Mouse (Mus musculus) retina, postnatal 7 days (tissue): ENCODE data around the gene Helt.
A peak's percentile ranks its signal among the peaks of the same experiment; 100 is the strongest.

Experiments
- DNase-seq: peaks from one replicate; pipeline ENCODE4 v3.0.0-alpha.2; 2012; ENCODE audit warnings: low read depth, low spot score

The Helt gene

DNA sequence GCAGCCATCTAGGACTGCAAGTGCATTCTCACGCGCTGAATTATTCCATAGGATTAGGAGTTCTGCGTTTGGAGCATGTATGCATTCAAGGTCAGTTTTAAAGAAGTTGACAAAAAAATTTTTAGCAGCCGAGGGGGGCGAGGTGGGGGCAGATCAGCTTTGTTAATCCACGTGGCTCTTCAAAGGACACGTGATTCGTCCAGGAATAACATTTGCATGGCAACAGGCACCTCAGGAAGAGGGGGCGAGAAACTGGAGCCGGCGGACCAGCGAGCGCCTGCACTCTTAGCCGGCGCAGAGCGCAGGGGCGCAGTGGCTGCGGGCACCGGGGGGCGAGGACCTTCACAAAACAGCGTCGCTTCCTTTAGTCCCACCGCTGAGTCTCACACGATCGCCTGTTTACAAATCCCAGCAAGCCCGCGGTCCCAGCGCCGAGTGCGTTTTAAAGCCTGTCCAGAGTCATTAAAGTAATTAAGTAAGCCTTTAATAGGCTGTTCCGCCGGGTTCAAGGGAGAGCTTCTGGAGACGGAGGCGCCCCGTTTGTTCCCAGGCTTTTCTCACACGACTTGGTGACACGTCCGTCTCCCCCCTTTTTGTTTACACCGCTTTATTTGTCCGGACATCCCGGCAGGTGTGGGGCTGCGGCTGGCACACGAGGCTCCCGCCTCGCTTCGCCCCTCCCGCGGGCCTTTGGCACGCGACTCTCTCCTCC is at the start of gene Helt:
TSS of gene Helt (minus strand) at position 491 of the 712 bp plus-strand sequence.
- DNase-seq = no peak

DNA sequence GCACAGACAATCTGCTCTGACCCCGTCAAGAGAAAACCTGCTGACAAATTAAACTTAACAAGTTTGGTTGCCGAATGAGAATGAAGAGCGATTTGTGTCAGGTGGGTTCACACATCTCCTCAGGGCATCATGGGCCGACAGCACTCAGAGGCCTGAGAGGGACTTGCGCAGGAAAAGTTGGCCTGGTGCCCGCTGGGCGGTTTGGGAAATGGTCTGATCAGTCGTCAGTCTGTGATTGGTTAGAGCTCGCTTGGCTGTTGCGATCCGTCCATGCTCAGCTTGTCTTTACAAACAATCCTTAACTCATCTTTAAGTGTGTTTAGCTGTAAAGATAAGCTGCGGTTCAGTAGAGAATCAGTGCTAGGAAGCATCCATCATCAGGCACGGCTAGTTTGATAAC is 47.8 kb upstream of the Helt start:
- no peak for DNase-seq

- DNase-seq = no peak
Measured at GRCm38 (mm10) chr8:46340381-46341273, 46.2 kb upstream of the Helt start.

GRCm38 (mm10) chr8:46339317-46339716 is 44.8 kb upstream of the Helt start:
- DNase-seq = no peak

DNA sequence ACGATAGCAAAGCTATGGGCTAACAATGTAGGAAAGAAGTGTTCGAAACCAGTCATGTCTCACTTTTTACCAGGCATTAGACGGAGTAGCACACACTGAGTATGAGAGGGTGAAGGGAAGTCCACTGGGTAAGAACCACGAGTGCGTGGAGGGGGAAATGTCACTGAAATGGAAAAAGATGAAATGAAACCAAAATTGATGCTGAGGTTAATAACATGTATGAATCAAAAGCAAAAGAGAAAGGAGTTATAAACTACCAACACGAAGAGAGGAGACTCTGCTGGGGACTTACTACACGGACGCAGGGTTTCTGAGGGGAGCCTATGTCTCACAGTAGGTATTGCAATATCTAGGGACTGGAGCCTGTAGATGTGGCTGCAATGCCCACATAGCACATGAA is 41.9 kb upstream of the Helt start:
- DNase-seq = no peak

- no peak for DNase-seq
Measured at GRCm38 (mm10) chr8:46332389-46333061, 38.1 kb upstream of the Helt start.

DNA sequence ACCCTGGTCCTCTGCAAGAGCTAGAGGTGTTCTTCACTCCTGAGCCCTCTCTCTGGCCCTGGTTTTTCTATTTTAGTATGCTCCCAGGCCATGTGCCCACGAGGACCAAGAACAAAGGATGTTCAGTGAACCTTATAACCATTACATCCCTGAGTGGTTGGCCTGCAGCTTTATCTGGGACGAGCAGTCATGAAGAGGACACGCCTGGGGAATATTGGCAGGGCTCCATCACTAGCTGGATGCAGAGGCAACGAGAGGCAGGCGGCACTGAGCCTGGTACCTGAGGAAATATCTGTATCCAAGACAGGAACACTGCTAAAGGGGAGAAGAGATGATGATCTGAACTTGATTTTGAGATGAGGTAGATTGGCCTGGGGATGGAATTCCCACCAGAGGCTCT is 37.3 kb upstream of the Helt start:
- DNase-seq = no peak

DNA sequence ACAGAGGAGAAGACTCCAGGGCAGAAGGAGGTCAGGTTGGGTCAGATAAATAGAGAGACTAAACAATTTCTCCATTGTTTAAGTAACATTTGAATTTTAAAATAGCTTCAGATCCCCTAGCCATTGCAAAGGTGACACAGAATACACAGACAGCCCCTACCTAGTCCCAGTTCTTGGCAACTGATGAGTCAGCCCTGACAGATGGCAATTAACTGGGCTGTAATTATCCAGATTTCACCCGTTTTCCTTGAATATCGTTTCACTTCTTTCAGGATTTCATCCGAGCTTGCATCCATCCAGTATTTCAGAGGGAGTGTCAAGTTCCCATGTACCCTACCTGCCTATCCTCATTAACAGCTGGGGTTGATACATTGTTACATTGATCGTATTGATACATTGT is 34.9 kb upstream of the Helt start:
- no peak for DNase-seq

DNA sequence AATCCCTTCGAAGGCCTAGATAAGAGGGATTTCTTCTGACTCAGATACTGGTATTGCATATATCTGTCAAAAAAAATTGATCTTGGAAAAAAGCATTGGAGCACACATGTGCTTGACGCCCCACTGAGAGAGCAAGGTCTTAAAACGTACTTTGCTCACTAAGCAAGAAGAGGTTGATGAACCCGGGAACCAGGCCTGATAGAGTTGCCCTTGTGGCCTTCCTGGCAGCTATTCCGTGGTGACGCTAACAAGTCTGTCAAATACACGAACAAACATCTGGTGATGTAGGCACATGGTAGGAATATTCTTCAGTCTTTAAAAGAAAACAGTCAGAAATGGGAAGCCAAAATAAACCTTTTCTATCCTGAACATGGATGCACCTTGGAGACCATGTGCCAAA is 32.8 kb upstream of the Helt start:
- no peak for DNase-seq

DNA sequence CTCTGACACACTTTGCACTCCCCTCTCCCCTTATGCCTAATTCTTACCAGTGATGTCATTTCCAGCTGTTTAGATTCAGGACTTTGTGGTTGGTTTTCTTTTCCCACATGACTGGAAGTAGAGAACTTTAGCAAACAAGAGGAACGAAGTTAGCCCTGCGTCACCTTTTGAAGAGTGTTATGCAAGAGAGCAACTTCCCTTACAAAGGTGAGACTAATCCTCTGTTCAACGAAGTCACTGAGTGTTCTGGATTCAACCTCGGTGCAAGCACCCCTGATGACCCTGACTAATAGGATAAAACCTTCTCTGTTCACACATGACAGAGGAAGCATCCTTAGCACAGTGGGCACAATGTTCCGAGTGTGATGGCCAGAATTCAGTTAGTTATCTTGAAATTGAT is 32.2 kb upstream of the Helt start:
- no peak for DNase-seq

GRCm38 (mm10) chr8:46324676-46325075 is 30.2 kb upstream of the Helt start:
- DNase-seq = no peak

- no peak for DNase-seq
Measured at GRCm38 (mm10) chr8:46323672-46324191, 29.3 kb upstream of the Helt start.

GRCm38 (mm10) chr8:46322833-46323232 is 28.4 kb upstream of the Helt start:
- DNase-seq = no peak

- no peak for DNase-seq
Measured at GRCm38 (mm10) chr8:46322421-46322820, 27.9 kb upstream of the Helt start.

DNA sequence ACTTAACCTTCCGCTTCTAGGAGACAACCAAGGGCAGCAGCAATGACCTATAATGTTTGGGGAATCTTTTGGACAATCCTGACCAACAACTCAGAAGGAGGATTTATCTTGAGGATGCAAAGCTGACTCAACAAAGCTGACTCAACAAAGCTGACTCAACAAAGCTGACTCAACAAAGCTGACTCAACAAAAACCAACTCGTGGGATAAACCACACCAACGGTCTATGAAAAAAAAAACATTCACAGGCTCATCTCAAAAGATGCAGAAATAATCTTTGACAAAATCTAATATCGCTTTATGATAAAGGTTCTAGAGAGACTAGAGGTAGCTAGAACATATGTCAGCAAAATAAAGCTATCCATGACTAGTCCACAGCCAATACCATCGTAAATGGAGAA is 24.3 kb upstream of the Helt start:
- DNase-seq = no peak

DNA sequence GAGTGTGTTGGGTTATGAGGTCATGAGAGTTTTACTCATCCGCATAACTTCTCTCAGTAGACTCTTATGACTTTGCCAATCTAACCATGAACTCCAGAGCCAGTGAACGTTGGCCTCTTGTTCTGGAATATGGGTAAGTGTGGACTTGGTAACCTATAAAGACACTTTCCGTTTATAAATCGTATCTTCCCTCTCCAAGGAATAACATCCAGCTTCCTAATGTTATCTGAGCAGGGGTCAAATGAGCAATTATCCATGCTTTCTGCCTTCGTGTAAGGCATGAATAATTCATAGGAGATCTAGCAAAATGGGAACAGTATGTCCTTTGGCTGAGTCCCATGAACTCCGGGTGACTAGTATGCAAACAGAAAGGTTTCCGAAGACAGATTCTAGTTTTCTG is 22.7 kb upstream of the Helt start:
- DNase-seq = no peak

- no peak for DNase-seq
Measured at GRCm38 (mm10) chr8:46313798-46314197, 19.3 kb upstream of the Helt start.

- DNase-seq = peak; percentile 83
Measured at GRCm38 (mm10) chr8:46311159-46311558, 16.7 kb upstream of the Helt start.

- DNase-seq = no peak
Measured at GRCm38 (mm10) chr8:46308189-46308588, 13.7 kb upstream of the Helt start.

DNA sequence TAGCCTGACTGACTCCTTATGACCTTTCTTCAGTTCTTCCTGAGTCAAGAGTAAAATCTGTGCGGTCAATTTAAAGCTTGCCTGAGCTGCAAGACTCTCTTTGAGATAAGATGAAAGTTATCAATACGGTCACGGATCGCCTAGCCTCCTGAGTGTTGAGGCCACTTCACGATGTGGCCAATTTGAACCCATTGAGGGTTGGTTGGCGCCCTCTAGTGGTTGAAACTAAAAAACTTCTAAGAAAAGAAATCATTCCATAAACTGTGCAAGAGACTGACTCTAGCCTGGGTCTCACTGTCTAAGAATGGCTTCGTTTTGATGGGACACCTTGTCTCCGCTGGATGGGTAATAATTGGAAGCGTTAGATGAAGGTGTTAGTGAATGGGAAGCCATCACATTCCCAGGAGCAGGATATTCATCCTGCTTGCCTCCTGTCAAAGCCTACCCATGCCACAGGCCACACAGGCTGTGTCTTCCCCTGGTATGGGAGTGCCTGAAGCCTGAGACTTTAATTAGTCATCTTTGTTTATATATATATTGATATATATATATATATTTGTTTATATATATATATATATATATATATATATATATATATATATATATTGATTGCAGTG is 11.4 kb upstream of the Helt start:
- DNase-seq = peak; percentile 68

- no peak for DNase-seq
Measured at GRCm38 (mm10) chr8:46302121-46302520, 7.7 kb upstream of the Helt start.

GRCm38 (mm10) chr8:46298847-46299246 is 4.4 kb upstream of the Helt start:
- no peak for DNase-seq
